Mouse (Mus musculus): Measurements from ENCODE around the gene Rftn1.
"Not testable (repeated sequence)": the region's sequence is repeated elsewhere in the genome, so short reads cannot be mapped to it uniquely, and the experiment has no call there.

Rftn1 gene

DNA sequence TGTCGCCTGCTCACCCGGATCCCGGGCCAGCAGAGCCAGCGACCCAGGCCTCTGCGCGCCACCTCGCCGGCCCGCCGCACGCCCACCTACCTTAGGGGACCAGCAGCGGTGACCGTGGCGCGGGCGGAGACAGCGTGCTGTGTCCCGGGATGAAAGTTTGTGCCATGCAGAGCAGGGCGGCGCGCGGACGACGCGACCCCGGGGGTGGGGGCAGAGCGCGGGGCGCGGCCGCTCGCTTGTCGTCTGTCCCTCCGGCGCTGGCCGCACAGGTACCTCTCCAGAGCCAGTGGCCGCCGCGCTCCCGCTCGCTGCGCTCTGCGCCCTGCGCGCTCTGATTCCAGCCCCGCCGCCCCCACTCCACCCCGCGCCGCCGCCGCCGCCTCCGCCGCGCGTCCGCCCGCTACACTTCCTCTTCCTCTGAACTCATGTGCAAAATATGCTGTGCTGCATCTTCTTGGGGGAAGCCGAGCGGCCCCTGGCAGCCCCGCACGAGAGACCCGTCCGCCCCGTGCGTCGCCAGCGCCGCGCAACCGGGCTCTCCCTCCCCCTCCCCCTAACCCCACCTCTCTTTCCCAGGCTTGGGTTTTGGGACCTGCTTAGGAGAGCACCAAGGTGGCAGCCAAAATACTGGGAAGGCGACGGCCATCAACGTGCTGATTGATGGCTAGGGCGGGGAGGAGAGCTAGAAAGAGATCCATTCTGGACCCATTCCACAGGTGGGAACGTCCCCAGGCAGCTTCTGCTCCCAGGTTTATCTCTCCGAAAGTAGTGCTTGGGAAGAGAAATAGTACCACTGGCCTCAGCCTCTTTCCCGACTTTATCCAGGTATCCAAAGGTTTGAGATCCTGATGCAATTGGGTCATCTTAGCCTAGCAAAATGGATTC is at the start of gene Rftn1:
Gene Rftn1, minus strand, starts transcription at position 544 of the 885 bp plus-strand sequence.
- DNase-seq (ENCODE audit: low spot score), result peak; percentile 21

DNA sequence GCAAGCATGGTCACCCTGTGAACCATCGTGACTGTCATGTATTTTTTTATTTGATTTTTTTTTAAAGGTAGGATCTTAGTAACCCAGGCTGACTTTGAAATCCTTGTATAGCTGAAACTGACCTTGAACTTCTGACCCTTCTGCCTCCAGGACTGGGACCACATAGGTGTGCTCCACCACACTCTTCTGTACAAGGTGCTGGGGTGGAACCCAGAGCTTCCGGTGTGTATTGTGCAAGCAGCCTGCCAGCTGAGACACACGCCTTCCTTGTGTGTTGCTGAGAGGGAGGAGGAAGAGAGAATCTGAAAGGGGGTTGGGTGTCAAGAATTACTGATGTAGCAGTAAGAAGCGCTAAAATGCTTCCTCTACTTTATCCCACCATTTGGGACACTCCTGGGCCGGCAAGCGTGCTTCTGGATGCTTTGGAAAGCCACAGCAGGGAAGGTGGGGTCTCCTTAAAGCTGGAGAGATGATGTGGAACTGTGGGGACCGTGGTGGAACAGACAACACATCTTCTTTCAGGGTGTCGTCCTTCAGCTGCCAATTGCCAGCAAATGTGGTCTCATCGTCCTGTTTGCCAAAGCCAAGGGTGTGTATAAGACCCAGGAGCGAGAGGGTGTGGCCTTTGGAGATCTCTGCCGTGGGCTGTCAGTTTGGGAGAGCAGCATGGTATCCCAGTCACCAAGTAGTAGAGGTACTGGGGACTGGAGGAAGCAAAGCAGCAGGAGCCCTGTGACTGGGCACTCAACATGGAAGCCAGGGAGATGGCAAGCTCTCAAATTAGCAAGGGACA is 47.5 kb upstream of the Rftn1 start:
- no peak for DNase-seq (ENCODE audit: low spot score)

DNA sequence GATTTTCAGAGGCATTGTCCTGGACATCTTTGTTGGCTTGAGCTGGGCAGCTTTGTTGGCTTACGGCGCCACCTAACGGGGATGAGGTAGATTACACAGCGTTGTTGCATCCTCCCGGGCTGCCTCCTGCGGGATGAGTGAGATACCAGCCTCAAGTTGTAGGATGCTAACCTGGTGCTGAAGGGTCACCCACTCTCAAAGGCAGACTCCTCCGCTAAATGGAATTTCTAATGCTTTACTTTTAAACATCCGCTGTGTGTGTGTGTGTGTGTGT is 46.9 kb upstream of the Rftn1 start:
- peak; percentile 87 for DNase-seq (ENCODE audit: low spot score)

DNA sequence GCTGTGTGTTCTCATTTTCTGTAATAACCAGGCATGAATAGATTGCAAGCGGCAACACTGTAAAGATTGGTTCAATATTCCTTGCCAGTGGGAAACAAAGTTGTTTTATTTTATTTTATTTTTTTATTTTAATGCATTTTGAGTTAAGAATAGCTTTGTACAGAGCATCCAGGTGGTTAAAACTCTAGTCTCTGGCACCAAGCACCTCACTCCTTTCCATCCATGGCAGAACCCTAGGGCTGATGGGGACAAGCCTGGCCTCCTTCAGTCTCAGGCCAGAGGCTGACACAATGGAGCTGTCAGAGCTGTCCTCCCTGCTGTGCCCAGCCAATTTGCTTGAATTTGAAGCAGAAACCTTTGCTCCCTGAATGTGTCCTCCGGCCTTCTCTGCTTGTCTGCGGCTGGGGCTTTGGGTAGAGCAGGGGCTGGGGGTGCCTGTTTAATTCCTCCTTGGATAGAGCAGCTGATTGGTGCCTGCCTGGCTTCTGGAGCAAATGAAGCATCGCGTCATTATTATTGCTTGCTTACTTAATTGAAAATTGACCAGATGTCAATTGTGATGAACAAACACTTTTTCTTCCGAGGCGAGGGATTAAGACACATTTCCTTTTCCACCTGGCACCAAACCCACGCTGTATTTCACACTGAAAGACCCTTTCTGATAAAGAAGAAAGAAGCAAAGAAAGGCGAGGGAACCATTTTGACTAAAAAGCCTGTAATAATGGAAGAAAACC is 46.4 kb upstream of the Rftn1 start:
- no peak for DNase-seq (ENCODE audit: low spot score)

DNA sequence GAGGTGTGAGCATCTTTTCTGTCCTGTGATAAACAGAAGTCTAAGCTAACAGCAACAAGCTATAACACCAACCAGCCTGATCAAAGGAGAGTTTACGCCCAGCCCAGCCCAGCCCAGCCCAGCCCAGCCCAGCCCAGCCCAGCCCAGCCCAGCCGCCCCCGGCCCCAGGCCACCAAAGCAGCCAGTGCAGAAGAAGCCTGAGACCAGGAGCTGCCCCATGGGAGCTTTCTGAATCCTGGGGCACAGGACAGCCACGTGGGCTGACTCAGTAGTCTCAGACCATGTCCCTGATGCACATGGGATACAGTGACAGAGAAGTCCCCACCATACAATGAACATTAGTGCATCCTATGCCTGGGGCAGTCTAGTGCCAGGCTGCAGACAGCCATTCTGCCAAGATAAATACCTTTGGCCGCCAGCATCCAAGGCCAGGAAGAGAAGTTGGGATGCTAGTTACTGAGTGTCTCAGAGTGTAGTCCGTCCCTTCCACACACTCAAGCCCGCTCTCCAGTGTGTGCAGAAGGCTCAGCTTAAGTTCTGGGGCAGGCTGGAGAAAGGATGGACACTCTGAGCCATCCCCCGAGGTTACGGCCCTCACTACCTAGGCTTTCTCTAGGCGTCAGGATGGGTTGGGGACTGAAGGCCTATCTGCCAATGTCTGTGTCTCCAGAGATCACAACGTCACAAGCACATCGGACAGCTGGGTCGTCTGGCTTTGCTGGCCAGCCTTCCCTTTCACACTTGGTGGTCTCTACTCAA is 45.6 kb upstream of the Rftn1 start:
- no peak for DNase-seq (ENCODE audit: low spot score)

DNA sequence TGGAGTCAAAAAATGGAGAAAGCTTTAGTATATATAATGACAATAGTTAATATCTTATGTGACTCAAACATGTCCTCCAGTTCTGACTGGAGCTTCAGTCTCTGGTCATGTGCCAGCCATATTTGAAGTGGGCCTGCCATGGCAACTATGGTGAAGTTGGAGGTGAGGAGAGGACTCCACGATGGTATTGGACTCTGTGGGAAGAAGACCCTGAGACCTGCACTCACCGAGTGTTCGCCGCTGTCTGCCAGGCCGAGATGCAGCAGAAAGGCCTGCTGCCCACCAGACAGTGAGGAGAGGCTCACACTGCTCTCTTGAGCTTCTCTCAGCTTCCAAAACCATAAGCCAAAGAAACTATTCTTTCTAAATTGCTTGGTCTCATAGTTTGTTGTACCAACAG is 43.5 kb upstream of the Rftn1 start:
- DNase-seq (ENCODE audit: low spot score), result no peak

DNA sequence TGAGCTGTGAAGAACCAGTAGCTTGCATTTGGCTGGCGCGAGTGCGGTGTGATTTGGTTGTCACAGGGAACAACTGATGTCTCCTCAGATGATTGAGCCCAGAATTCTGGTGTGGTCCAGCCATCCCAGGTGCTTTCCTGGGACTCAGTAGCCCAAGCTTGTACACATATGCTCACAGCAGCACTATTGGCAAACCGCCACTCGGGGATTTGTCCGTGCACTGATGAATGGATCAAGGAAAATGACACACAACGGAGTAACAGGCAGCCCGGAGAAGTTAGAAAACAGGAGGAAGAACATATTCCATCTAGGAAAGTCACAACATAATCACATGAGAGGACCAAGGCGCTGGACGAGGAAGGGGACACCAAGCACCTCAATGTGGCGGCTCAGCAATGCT is 42.3 kb upstream of the Rftn1 start:
- no peak for DNase-seq (ENCODE audit: low spot score)

DNA sequence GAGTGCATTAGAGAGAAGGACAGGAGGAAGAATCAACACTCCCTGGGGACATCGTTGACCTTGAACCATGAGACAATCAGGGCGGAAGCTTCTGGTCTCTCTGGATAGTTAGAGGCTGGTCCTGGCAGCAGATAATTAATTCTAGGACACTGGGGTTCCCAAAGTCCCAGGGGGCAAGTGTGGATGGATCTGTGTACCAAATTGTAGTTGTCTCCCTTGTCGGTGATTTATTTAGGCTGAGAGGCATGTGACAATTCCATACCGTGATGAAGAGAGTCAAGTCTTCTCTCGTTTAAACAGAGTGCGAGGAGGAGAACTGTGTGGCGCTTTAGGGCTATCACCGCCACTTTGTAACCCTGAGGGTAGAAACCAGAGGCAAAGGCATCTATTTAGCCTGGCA is 40.7 kb upstream of the Rftn1 start:
- no peak for DNase-seq (ENCODE audit: low spot score)

DNA sequence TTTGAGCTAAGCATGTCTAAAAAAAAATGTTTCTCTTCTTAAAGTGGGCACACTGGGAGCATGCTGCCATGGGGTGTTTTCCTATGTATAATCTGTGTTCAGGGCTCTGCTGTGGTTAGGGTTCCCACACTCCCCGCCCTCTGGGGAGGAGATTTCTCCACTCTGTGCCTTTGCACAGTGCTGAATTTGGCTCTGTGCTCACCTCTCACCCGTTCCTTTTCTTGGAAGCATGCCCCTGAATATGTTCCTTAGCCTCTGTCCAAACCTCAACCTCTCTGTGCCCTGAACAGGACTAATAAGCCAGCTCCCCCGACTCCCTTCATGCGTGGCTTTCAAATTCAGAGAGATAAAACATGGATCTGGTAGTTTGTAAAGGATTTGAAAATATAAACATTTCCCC is 39.1 kb upstream of the Rftn1 start:
- no peak for DNase-seq (ENCODE audit: low spot score)

DNA sequence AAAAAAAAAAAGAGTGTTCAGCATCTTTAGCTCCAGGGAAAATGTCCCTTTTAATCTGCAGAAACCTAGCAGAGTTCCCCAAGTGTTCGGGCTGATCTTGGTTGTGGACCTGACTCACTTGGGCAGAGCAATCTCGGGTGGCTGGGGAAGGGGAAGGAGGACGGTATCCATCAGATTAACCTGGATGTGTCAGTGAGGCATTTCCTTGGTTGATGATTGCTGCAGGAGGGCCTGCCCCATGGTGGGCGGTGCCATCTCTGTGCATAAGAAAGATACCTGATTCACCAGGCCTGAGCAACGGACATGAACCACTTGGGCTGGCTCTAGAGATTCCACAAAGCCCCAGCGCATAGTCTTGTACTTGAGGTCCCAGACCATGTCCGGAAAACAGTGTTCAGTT is 36.9 kb upstream of the Rftn1 start:
- DNase-seq (ENCODE audit: low spot score), result no peak

DNA sequence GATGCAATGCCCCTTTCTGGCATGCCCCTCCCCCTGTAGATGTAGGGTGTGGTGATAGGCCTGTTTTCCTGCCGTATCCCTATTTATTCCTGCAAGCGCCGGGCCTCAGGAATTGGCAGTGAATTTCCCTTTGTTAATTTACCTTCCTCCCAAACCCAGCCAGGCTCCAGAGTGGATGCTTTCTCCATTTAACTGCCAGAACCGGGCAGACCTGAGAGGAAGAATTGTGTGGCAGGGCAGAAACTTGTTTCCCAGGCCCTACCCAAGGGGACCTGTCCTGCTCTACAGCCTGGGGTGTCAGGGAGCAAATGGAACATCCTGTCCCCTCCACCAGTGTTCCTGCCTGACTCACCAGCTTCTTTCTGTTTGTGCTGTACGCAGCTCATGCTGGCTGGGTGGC is 34.2 kb upstream of the Rftn1 start:
- DNase-seq (ENCODE audit: low spot score), result no peak

DNA sequence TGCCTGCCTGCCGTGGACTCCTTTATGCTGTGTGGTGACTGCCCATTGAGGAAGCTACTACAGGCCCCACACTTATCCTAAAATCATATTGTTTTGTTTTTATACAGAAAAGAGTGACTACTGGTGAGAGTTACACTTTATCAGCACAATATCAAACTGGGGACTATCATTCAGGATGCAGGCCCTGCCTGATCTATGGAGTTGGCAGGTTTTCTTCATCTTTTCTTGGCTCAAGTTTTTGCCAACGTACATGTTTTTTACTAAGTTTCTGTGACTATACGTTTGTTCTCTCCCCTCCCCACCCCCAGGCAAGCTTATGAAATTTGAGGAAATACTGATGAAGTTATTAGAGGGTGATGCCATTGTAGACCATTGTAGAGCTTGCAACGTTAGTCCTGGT is 27.5 kb upstream of the Rftn1 start:
- DNase-seq (ENCODE audit: low spot score), result no peak

DNA sequence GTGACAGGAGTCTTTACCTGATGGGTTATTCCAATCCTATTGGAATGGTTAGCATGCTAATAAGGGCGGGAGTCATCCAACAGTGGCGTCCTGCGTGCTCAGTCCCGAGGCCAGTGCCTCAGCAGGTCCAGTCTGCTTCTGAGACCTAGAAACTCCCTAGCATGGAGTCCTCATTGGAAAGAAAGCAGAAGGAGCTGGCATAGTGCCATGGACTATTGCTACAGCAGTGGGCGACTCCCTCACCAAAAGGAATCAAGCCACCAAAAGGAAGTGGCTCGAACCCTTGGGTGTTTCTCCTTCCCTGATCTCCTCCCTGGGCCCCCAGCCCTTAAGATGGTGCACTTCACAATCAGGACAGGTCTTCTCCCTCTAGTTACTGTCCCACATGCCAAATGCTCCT is 24.6 kb upstream of the Rftn1 start:
- DNase-seq (ENCODE audit: low spot score), result no peak

DNA sequence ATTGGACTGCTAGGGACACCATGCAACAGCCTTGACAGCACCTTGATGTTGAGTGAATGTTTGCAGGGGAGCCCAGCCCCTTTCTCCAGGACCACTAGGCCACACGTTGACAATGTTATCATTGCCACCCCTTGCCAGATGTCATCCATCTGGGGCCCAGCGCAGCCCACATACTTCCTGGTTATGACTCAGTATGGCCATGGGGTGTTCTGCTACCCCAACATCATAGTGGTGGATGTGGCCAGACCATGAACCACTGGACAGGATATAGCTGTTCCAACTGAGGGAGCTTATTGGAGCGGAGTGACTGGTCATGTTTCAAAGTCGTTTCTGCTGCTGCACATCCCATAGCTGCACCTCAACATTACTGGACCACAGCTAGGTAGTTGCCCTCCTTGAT is 22.6 kb upstream of the Rftn1 start:
- DNase-seq (ENCODE audit: low spot score), result no peak

DNA sequence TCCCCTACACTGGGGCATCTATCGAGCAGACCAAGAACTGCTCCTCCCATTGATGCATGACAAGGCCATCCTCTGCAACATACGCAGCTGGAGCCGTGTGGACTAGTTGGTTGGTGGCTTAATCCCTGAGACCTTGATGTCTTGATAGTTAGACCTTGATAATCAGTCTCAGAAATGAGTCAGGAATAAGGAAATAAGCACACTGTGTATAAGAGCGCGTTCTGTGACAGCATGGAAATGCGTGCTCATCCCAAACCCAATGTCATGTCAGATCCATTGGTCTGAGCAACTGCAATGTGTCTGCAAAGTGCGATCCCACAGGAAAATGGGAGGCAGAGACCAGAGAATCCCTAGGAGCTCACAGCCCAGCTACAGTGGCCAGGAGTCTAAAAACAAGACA is 21.3 kb upstream of the Rftn1 start:
- no peak for DNase-seq (ENCODE audit: low spot score)

DNA sequence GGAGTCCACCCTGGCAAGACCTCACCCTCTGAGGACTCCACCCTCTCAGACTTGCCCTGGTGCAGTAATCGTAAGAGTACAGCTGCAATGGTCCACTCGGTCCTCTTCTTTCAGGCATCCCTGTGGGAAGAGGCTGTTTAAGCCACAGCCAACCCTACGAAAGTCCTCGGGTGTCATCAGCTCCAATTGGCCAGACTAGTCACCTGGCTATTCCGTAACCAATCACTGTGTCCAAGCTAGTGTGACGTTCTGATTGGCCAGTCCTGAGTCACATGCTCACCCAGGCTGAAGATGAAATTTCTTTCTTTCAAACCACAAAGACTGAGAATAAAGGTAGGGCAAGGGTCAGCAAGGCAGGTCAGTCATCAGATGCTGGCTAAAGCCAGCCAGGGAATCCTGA is 19.4 kb upstream of the Rftn1 start:
- no peak for DNase-seq (ENCODE audit: low spot score)

DNA sequence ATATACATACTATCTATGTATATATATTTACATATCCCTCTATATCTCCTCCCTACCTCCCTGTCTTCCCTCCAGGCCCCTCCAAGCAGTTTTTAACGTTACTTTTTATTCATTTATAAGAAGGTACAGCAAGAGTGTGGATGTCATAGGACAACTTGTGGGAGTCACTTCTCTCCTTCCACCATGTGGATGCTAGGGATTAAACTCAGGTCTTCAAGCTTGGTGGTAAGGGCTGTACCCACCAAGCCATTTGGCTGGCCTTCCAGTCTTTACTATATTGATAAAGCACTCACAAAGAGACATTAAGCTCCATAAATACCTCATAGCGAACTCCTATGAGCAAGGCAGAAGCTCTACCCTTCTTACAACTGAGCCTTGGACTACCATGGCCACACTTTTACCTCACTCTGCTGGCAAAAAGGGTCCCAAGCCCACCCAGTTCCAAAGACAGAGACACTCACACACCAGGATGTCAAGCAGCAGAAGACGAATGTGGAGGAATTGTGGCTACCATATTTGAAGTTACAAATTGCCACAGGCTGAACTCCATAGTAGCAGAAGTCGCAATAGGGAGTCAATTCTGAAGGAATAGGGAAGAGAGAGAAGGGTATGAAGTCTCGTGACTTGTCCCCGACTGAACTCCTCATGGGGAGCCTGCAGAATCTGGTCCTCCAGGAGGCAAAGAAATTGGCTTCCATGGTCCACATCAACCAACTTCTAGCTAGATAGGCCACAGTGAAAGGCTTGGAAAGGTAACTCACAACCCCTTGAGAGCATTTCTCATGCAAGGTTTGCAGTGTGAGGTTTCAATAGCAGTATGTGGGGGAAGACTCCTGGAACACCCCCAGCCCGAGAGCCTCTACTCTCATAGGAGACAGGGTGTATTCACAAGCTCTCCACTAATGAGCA is 17.9 kb upstream of the Rftn1 start:
- DNase-seq (ENCODE audit: low spot score), result no peak

DNA sequence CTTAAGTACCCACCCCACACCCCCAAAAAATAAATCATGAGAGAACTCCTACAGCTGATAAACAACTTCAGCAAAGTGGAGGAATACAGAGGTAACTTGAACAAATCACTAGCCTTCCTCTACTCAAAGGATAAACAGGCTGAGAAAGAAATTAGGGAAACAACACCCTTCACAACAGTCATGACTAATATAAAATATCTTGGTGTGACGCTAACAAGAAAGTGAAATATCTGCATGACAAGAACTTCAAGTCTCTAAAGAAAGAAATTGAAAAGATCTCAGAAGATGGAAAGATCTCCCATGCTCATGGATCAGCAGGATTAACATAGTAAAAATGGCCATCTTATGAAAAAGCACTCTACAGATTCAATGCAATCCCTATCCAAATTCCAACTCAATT is 15.8 kb upstream of the Rftn1 start:
- DNase-seq (ENCODE audit: low spot score), result not testable (repeated sequence)

DNA sequence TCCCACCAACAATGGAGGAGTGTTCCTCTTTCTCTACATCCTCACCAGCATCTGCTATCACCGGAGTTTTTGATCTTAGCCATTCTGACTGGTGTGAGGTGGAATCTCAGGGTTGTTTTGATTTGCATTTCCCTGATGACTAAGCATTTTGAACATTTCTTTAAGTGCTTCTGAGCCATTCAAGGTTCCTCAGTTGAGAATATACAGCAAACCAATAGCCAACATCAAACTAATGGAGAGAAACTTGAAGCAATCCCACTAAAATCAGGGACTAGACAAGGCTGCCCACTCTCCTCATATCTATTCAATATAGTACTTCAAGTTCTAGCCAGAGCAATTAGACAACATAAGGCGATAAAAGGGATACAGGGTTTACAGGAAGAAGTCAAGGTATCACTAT is 15.4 kb upstream of the Rftn1 start:
- DNase-seq (ENCODE audit: low spot score), result not testable (repeated sequence)

DNA sequence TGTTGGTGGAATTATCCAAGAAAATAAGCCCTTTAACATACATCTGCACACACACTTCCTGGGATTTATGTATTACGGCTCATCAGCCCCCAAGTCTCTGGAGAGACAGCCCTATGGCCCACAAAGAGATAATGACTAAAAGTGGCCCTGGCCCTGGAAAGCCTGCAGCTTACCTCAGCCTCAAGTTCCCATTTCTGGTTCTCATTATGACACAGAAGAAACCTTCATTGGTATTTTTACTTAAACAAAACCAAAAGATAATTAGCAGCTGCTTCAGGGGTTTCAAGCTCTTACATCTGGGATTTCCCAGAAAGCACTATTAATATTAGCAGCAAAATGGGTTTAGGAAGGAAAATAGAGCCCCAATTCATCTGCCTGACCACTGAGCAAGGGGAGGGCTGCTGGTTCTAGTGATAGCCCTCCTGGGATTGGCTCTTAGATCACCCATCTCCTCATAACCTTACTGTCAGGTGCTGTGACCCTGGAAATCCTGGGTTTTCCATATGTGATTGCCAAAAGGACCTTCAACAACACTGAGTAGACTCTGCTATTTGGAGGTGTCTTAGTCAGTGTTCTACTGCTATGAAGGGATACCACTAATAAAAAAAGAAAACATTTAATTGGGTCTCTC is 14.8 kb upstream of the Rftn1 start:
- no peak for DNase-seq (ENCODE audit: low spot score)

Measured in layer of hippocampus, adult 11-12 months (tissue).